Mouse (Mus musculus): ENCODE results near the gene Gm42791.

Gene Gm42791

GRCm38 (mm10) chr5:148951360-148951759 lies 43.6 kb downstream of the Gm42791 start:
- no peak for DNase-seq

GRCm38 (mm10) chr5:148950064-148950463 lies 44.9 kb downstream of the Gm42791 start:
- DNase-seq, result no peak

GRCm38 (mm10) chr5:148948577-148948976 lies 46.4 kb downstream of the Gm42791 start:
- DNase-seq, result no peak

- no peak for DNase-seq
These were observed 47.5 kb downstream of the Gm42791 start for GRCm38 (mm10) chr5:148947412-148947811.

GRCm38 (mm10) chr5:148946787-148947186 lies 48.2 kb downstream of the Gm42791 start:
- DNase-seq, result peak in 1 of 2 experiments; percentile 55

DNA sequence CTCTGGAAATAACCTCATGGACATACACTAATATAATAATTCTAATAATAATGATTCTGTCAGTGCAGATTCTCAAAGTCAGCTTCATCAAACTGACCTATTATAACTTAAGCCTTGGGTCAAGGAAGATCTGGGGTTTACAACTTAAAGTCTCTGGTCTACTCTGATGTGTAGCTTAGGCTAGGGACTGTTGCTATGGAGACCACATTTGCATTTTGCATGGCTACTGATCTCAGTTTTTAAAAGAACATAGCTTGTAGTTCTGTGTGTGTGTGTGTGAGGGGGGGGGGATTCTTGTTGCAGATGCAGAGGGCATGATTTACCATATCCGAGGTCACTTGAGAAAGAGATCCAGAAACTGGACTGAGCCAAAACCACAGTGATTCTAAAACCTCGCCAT lies 49.2 kb downstream of the Gm42791 start:
- DNase-seq, result no peak

- DNase-seq, result no peak
These were observed 50.9 kb downstream of the Gm42791 start for GRCm38 (mm10) chr5:148944024-148944423.

DNA sequence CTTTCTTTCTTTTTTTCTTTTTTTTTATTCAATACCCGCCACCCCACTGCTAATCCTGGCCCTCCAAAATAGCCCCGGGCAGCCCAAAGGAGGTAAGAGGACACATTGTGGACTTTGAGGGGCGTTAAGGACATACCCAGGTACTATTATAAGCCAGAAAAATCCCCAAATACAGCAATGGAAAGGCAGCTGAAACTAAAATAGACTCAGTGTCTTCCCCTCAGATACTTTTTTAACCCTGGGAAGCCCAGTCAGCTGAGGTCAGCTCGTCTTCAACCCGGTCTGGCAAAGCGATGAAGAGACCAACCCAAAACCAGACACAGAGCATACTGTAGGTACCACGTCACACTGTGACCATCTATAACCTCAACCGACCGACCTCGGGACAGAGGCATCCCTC lies 51.5 kb downstream of the Gm42791 start:
- no peak for DNase-seq

- no peak for DNase-seq
These were observed 52.0 kb downstream of the Gm42791 start for GRCm38 (mm10) chr5:148942957-148943356.

GRCm38 (mm10) chr5:148942305-148942704 lies 52.6 kb downstream of the Gm42791 start:
- DNase-seq, result no peak

- DNase-seq, result no peak
These were observed 53.1 kb downstream of the Gm42791 start for GRCm38 (mm10) chr5:148941867-148942266.

GRCm38 (mm10) chr5:148939948-148940382 lies 55.0 kb downstream of the Gm42791 start:
- DNase-seq, result no peak

- no peak for DNase-seq
These were observed 58.4 kb downstream of the Gm42791 start for GRCm38 (mm10) chr5:148936516-148936951.

GRCm38 (mm10) chr5:148935871-148936270 lies 59.1 kb downstream of the Gm42791 start:
- no peak for DNase-seq

DNA sequence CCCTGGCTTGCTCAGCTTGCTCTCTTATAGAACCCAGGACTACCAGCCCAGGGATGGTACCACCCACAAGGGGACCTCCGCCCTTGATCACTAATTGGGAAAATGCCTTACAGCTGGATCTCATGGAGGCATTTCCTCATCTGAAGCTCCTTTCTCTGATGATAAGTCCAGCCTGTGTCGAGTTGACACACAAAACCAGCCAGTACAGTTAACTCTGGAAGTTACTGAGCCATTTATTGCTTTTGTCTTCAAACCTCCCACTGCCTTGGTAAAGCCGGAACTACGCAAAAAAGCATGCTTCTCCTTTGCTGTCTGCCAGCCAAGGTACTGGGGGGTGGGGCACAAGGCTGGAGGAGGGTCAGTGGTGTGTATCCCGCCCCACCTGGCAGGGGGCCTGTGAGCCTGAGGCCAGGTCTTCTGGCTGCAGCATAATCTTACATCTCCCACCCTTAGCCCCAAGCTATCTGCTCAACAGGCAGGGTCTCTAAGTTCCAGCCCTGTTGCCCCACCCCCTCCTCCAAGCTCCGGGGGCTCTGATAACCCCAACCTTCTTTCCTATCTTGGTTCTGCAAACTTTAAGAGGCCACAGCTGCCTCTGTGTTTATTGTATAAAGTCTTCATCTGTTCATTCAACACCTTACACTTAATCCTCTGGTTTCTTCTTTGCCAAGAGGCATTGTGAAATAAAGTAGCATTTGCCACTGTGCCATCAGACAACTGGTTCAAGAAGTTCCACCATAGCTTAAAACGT lies 59.7 kb downstream of the Gm42791 start:
- no peak for DNase-seq

GRCm38 (mm10) chr5:148934457-148934856 lies 60.5 kb downstream of the Gm42791 start:
- DNase-seq, result no peak

DNA sequence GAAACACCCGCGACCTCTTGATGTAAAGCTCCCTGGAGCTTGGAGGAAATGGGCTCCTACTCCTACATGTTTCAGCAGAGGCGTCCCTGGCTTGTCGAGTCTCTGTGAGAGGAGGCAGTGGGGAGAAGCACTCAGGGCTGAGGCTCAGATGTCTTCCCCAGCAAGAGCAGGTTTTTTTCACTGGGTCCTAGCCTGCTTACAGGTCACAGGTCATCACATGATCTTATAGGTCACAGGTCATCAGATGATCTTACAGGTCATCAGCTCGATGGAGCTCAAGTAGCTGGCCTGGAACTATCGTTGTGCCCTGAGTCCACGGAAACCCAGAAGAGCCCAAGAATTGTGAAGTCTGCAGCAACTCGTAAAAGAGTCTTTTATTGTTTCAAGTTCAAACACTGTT lies 61.2 kb downstream of the Gm42791 start:
- no peak for DNase-seq

DNA sequence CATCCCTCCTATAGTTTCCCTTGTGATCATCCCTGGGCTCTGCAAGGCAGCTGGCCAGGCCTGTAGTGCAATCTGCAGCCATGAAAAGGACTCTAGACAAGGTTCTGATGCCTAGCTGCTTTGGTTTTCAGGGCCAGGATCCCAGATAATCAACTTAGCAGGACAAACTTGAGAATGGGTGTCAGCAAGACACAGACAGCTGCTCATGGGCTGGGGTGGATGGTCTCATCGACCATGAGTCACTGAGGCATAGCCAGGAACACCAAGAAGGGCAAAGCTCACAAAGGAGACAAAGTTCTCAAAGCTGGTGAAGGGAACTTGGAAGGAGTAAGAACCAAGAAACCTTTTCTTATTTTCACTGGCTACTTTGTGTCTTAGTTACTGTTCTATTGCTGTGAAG lies 63.6 kb downstream of the Gm42791 start:
- DNase-seq, result no peak

GRCm38 (mm10) chr5:148929116-148929449 lies 65.9 kb downstream of the Gm42791 start, which contains the start of gene Katnal1:
Gene Katnal1, minus strand, starts transcription at chr5:148929320.
- DNase-seq, result no peak

DNA sequence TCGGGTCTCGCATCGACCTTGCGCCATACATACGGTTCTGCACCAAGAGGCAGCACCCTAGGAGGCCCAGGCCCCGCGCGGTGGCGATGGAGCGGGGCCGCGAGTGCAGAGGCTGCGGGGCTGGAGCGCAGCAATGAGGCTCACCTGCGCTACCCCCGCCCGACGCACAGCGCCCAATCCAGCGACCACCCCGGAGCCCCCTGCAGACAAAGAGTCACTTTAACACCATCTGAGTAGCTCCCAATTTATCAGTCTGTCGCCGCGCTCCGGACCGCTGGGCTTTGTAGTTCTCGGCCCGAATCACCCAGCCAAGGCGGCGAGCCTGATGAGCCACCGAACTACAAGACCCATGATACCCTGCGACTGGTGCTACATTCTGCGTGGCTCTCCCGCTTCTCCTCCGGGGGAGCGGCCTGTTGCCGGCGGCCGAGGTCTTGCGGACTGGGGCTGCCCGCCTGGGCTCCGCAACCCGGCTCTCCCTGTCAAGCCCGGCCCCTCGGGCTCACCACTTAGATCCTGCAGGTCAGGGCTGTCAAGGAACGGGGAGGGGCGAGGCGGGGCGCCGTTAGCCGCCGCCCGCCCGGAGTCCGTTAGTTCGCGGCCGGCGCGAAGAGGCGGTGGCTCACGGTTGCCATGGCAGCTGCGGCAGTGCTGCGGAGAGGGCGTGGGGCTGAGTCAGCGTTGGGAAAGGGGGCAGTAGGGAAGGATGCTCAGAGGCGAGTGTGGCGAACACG lies 66.4 kb downstream of the Gm42791 start:
- DNase-seq, result peak; percentile 88 to 90

DNA sequence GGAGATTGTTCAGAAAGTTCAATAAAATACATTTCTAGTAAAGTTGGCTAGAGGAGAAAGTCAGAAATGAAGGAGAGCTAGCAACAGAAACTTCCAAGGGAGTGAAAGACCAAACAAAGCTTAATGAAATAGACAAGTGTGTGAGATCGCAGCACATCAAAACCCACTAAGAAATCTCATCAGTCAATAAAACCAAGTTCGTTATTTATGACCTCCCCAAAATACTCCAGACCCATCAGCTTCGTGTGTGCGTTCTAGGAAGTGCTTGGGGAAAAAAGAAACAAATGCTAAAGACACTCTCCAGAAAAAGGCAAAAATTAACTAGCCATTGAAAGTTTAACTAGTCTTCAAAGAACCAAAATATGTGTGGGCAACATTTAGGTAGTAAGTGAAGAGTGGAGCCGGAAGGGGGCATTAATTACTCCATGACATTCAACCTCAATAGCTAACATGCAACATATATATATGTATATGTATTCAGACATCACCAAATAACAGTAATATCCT lies 67.2 kb downstream of the Gm42791 start:
- DNase-seq, result no peak

DNA sequence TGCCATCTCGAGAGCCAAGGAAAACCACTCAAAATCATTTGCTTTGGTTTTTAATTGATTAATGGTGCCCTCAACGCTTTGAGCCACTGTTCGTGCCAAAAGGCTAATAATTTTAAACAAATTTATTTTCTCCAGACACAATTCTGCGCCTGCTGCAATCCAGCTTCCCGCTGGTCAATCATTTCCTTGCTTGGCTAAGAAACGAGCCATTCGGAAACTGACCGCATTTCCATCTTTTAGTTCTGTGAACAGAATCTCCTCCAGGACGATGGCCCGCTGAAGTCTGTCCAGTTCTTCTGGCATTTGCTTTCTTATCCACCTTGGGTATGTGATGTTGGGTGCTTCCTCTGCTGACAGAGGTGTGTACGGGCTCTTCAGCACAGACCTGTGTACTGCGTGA lies 70.4 kb downstream of the Gm42791 start:
- no peak for DNase-seq

GRCm38 (mm10) chr5:148924051-148924450 lies 70.9 kb downstream of the Gm42791 start:
- DNase-seq, result no peak

DNA sequence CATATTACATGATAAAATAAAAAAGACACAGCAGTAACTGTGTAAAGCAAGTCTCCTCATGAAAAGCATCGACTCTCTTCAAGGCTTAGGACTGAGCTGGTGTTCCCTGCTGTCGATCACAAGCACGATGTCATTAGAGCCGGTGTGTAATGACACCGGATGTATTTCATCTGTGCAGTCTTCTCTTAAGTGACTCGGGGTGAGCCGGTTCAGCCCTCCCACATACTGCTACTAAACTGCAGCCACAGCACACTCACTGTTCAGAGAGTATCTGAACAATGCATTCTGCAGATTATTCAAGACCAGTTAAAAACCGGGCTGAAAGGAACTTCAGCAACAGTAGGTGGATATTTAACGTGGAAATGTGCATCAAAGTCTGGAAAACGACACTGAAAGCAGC lies 71.5 kb downstream of the Gm42791 start:
- no peak for DNase-seq

Data from thymus, postnatal 36 days (tissue).